Mouse (Mus musculus): ENCODE measurements at regions not wholly inside any gene's neighbourhood (a gene's known extent, or its start where the extent isn't known, plus 50 kb on each side); places are given as distances from the start of the nearest gene placed in this dataset.
A peak's percentile ranks its signal among the peaks of the same experiment; 100 is the strongest.

DNA sequence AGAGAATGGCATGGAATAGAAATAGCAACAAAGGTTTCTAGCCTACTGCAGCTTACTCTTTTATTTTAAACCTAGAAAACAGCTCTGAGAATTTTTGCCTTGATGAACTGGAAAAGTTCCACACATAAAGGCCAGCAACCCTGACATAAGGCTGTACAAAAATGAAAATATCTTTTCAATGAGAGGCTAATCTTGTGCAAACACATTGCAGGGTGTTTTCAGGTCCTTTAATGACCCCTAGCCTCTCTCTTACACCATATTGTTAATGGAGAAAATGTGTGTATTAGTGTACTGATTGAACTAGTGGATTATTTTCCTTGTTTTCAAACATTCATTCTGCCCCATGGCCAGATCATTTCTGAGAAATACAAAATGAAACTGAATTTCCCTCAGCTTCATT lies 158.0 kb upstream of the Tusc1 start:
- no peaks in the 10 kb centered on the region for H3K27me3 ChIP-seq
- no peak overlapping the region for H3K9ac ChIP-seq
- no peak for ATAC-seq
- H3K4me1 ChIP-seq, result no peaks in the 10 kb centered on the region
- no peak overlapping the region for H3K4me2 ChIP-seq
- H3K9me3 ChIP-seq (replicated peaks), result no peaks in the 10 kb centered on the region
- no peaks in the 10 kb centered on the region for H3K36me3 ChIP-seq (ENCODE audit: poor library complexity, severe bottlenecking)
- no peak overlapping the region for H3K27ac ChIP-seq
- H3K4me3 ChIP-seq, result no peak overlapping the region

DNA sequence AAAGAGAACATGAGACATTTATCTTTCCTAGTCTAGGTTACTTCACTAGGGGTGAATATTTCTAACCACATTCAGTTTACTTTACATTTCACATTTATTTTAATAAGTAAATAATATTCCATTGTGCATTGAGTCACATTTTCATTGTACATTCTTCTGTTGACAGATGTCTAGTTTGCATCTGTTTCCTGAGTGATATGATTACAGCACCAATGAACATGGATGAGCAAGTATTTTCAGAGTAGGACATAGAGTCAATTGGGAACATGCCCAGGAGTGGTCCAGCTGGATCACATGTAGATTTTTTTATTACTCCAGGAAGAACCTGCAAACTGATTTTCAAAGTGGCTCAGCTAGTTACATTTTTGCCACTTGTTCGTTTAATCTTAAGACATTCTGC lies 153.3 kb upstream of the Tusc1 start:
- no peaks in the 10 kb centered on the region for H3K27me3 ChIP-seq
- WGBS, result 87% methylated on average over 1 of the region's 1 CpGs
- ATAC-seq, result no peak
- no peak overlapping the region for H3K9ac ChIP-seq
- H3K4me1 ChIP-seq, result no peaks in the 10 kb centered on the region
- H3K36me3 ChIP-seq (ENCODE audit: poor library complexity, severe bottlenecking), result no peaks in the 10 kb centered on the region
- H3K4me2 ChIP-seq, result no peak overlapping the region
- no peak overlapping the region for H3K4me3 ChIP-seq
- H3K9me3 ChIP-seq (replicated peaks), result no peaks in the 10 kb centered on the region
- no peak overlapping the region for H3K27ac ChIP-seq

DNA sequence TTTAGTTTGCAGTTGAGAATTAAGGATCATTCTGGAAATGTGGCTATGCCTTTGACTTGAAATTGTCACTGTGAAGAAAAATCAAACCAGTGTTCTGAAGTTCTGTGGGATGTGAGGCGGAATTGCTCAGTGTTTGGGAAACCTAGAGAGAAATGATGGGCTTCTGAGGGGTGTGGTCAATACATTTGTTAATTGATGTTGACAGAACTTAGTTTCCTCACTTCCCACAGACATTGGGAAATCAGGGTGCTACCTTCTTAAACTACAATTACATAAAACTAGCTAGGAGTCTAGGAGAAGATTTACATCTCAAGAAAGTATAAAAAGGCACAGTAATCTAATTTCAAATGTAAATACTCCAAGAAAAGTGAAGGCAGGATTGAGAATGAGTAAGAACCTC lies 151.1 kb upstream of the Tusc1 start:
- Histone ChIP-seq H3K4me3 (no peak overlapping the region), H3K4me2 (no peak overlapping the region), H3K27ac (no peak overlapping the region), H3K9me3 (replicated peaks) (no peaks in the 10 kb centered on the region), H3K9ac (no peak overlapping the region), H3K27me3 (no peaks in the 10 kb centered on the region), H3K36me3 (ENCODE audit: poor library complexity, severe bottlenecking) (no peaks in the 10 kb centered on the region), H3K4me1 (no peaks in the 10 kb centered on the region)
- WGBS, result 94% methylated on average over 1 of the region's 1 CpGs
- ATAC-seq, result no peak

GRCm38 (mm10) chr4:93481247-93481646 lies 145.9 kb upstream of the Tusc1 start:
- Histone ChIP-seq H3K4me2 (no peak overlapping the region), H3K4me1 (no peaks in the 10 kb centered on the region), H3K9me3 (replicated peaks) (no peaks in the 10 kb centered on the region; the same call in 1 of the 2 replicates), H3K27ac (no peak overlapping the region), H3K4me3 (no peak overlapping the region), H3K9ac (no peak overlapping the region), H3K27me3 (no peaks in the 10 kb centered on the region), H3K36me3 (ENCODE audit: poor library complexity, severe bottlenecking) (no peaks in the 10 kb centered on the region)
- ATAC-seq, result no peak
- 88% methylated on average over 1 of the region's 1 CpGs for WGBS

- Histone ChIP-seq H3K27me3 (no peaks in the 10 kb centered on the region), H3K9ac (no peak overlapping the region), H3K27ac (no peak overlapping the region), H3K36me3 (ENCODE audit: poor library complexity, severe bottlenecking) (no peaks in the 10 kb centered on the region), H3K4me3 (no peak overlapping the region), H3K4me1 (no peaks in the 10 kb centered on the region), H3K9me3 (replicated peaks) (no peaks in the 10 kb centered on the region; the same call in 1 of the 2 replicates), H3K4me2 (no peak overlapping the region)
- no peak for ATAC-seq
Measured at GRCm38 (mm10) chr4:93477189-93477767, 142.0 kb upstream of the Tusc1 start.

GRCm38 (mm10) chr4:93467998-93468397 lies 132.7 kb upstream of the Tusc1 start:
- H3K27ac ChIP-seq, result no peak overlapping the region
- no peak overlapping the region for H3K9ac ChIP-seq
- no peaks in the 10 kb centered on the region for H3K27me3 ChIP-seq
- H3K4me1 ChIP-seq, result no peaks in the 10 kb centered on the region
- no peak overlapping the region for H3K4me2 ChIP-seq
- no peak overlapping the region for H3K4me3 ChIP-seq
- no peaks in the 10 kb centered on the region for H3K9me3 ChIP-seq (replicated peaks)
- H3K36me3 ChIP-seq (ENCODE audit: poor library complexity, severe bottlenecking), result no peaks in the 10 kb centered on the region
- no peak for ATAC-seq
- WGBS, result 97% methylated on average over 1 of the region's 1 CpGs

- Histone ChIP-seq H3K27ac (no peak overlapping the region), H3K4me1 (no peaks in the 10 kb centered on the region), H3K9me3 (replicated peaks) (no peaks in the 10 kb centered on the region), H3K9ac (no peak overlapping the region), H3K27me3 (no peaks in the 10 kb centered on the region), H3K4me2 (no peak overlapping the region), H3K36me3 (ENCODE audit: poor library complexity, severe bottlenecking) (no peaks in the 10 kb centered on the region), H3K4me3 (no peak overlapping the region)
- WGBS, result 71% methylated on average over 1 of the region's 1 CpGs
- no peak for ATAC-seq
Measured at GRCm38 (mm10) chr4:93467424-93467823, 132.1 kb upstream of the Tusc1 start.

- 56% methylated on average over 3 of the region's 3 CpGs for WGBS
- Histone ChIP-seq H3K4me1 (no peaks in the 10 kb centered on the region), H3K4me3 (no peak overlapping the region), H3K4me2 (no peak overlapping the region), H3K9ac (no peak overlapping the region), H3K27me3 (no peaks in the 10 kb centered on the region), H3K9me3 (replicated peaks) (no peaks in the 10 kb centered on the region), H3K27ac (no peak overlapping the region), H3K36me3 (ENCODE audit: poor library complexity, severe bottlenecking) (no peaks in the 10 kb centered on the region)
- peak; percentile 69; the same call in 1 of the 2 replicates for ATAC-seq
Measured at GRCm38 (mm10) chr4:93451357-93451756, 116.0 kb upstream of the Tusc1 start.

DNA sequence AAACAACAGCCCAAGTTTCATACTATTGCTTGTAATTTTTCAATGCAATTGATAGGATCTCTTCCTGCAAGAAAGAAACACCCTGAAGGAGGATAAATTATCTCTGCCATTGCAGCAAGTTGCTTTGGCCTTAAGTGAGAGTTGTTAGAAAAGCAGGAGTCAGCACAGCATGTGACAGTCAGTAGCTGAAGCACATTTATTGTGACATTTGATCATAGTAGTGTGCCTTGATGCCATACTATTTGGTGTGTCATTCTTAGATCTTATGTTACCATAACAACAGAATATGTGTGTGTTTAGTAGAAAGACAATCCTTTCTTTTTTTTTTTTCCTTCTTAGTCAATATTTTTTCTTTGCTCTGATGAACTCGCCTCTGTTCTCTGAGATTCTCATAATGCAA lies 115.5 kb upstream of the Tusc1 start:
- Histone ChIP-seq H3K4me1 (no peaks in the 10 kb centered on the region), H3K9me3 (replicated peaks) (no peaks in the 10 kb centered on the region), H3K36me3 (ENCODE audit: poor library complexity, severe bottlenecking) (no peaks in the 10 kb centered on the region), H3K9ac (no peak overlapping the region), H3K4me2 (no peak overlapping the region), H3K27me3 (no peaks in the 10 kb centered on the region), H3K4me3 (no peak overlapping the region), H3K27ac (no peak overlapping the region)
- peak; percentile 33; the same call in 1 of the 2 replicates for ATAC-seq
- WGBS, result 85% methylated on average over 1 of the region's 1 CpGs

DNA sequence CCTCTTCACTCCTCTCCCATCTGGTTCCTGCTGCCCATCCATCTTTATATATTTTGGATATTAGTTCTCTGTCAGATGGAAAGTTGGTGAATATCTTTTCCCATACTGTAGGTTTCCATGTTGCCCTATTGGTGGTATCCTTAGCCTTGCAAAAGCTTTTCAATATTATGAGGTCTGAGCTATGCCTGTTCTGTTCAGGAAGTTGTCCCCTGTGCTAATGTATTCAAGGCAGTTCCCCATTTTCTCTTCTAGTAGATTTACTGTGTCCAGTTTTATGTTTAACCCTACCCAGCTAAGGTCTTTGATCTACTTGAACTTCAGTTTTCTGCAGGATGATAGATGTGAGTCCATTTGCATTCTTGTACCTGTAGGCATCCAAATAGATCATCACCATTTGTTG lies 109.4 kb upstream of the Tusc1 start:
- Histone ChIP-seq H3K9me3 (replicated peaks) (no peaks in the 10 kb centered on the region), H3K36me3 (ENCODE audit: poor library complexity, severe bottlenecking) (no peaks in the 10 kb centered on the region)

DNA sequence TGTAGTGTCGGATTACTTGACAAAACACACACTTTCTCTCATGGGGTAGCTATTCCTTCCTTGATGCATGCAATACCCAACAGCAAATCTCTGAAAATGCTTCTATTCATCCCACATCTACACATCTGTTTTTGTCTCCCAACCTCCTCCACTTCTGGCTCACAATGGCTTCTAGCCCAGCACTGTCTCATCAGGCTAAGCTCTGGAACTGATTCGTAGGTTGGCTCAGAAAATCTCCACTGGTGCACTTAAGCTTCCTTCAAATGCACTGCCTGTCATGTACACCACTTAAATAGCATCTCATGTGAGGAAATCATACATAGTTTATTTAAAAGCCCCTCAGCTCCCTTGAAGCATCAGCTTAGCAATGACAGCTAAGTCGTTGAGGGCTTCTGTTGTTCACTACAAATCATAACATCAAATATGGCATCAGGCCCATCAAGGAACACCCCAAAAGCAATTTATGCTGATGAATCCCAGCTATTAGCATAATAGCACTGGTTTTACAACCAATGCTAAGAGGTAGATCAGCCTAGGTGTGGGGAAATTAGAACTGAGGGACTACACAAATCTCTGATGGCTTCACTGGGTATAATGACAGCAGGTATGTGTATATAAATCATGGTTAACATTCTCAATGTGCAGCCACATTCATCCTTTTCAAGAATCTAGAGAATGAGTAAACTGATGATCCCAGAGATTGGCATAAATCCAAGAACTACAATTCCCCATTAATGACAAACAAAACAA lies 103.5 kb upstream of the Tusc1 start:
- H3K27ac ChIP-seq, result no peak overlapping the region
- H3K4me1 ChIP-seq, result no peaks in the 10 kb centered on the region

More for the DNA sequence above, 109.4 kb upstream of the Tusc1 start:
- no peak overlapping the region for H3K4me3 ChIP-seq
- H3K27ac ChIP-seq, result no peak overlapping the region
- no peaks in the 10 kb centered on the region for H3K27me3 ChIP-seq
- no peak overlapping the region for H3K9ac ChIP-seq
- ATAC-seq, result no peak
- no peaks in the 10 kb centered on the region for H3K4me1 ChIP-seq
- no peak overlapping the region for H3K4me2 ChIP-seq

DNA sequence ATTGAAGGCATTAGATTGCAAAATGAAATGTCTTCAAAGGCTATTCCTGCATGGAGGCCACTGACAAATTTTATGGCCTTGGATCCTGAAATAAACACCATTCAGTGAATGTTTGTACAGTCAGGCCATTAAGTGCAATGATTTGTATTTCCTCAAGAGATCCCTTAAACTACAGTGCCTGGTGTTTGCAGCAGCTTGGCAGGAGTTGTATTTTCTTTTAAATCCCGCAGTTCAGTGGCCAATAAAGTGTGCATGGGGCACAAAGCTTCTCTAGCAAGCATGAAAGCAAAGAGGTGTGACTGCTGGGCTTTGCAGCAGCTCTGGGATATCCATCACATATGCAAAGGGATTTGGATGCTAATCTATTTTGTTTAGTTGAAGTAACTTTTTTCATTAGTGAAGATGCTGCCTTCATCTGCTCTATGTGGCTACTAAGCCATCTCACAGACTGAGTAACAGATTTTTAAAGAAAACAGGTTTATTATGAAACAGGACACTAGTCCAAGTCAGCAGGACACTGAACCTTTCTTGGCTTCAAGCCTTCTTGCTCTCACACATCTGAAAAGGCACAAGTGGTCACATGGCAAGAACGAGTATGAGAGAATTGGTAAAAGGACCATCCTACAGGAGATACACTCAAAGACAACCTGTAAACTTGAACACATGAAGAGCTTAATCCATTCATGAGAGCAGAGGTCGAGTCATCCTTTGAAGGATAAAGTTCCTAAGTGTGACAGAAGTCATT lies 102.2 kb upstream of the Tusc1 start:
- Histone ChIP-seq H3K9me3 (replicated peaks) (no peaks in the 10 kb centered on the region), H3K9ac (no peak overlapping the region), H3K4me3 (no peak overlapping the region), H3K4me1 (no peaks in the 10 kb centered on the region), H3K4me2 (no peak overlapping the region), H3K27me3 (no peaks in the 10 kb centered on the region), H3K27ac (no peak overlapping the region), H3K36me3 (ENCODE audit: poor library complexity, severe bottlenecking) (no peaks in the 10 kb centered on the region)
- 52% methylated on average over 3 of the region's 3 CpGs for WGBS
- ATAC-seq, result no peak

More for the DNA sequence above, 103.5 kb upstream of the Tusc1 start:
- peak; percentile 43; the same call in 1 of the 2 replicates for ATAC-seq
- Histone ChIP-seq H3K27me3 (no peaks in the 10 kb centered on the region), H3K36me3 (ENCODE audit: poor library complexity, severe bottlenecking) (no peaks in the 10 kb centered on the region), H3K9me3 (replicated peaks) (no peaks in the 10 kb centered on the region), H3K4me3 (no peak overlapping the region), H3K9ac (no peak overlapping the region), H3K4me2 (no peak overlapping the region)
- 74% methylated on average over 3 of the region's 3 CpGs for WGBS

Measured in forebrain, embryonic 13.5 days (tissue).